In genomic region chr9:87730271-87730960, GRCm38 (mm10) we compare ENCODE assay signal across 8 mouse cellular contexts. TPM values are rescaled to one million over a fixed set of nuclear protein-coding genes. Genes with fewer than 3 reads are reported as not detected.
DNase-seq lines count a peak whose midpoint lies in the region; ATAC-seq and TF ChIP-seq lines count a peak whose summit lies in the region.
"Had no signal": no experiment of that assay in that cellular context is flagged by ENCODE, and none has a peak within 500 bp of the region (broad histone marks: within the 10 kb centered on the region; RNA-seq: fewer than 3 reads in every experiment).

No protein-coding gene starts in this region.

- DNase-seq in ovary, postnatal 10 days (ENCODE audit: low spot score), result peak; percentile 35
- DNase-seq in ovary, postnatal 14 days (ENCODE audit: low spot score), result no peak
- peak; percentile 77 for DNase-seq in brain, embryonic 14.5 days (ENCODE audit: low read depth)
- peak; percentile 65 for DNase-seq in forebrain, postnatal 0 days
- DNase-seq in kidney, postnatal 10 days, result peak; percentile 53
- no peak for DNase-seq in c-Kit-positive CD71-positive TER-119-positive erythroid progenitor cells, embryonic 14.5 days (ENCODE audit: low spot score)

- H3K4me3 ChIP-seq in forebrain, postnatal 0 days (ENCODE audit: low read depth, low read length), result peak overlapping the region; percentile 31
- peak overlapping the region; percentile 60 for H3K4me3 ChIP-seq in myocyte

- H3K27ac ChIP-seq in forebrain, postnatal 0 days (ENCODE audit: low read depth, low read length), result no peak overlapping the region

- peak overlapping the region; percentile 61 for H3K4me2 ChIP-seq in forebrain, postnatal 0 days (ENCODE audit: low read depth)
- peak overlapping the region; percentile 86 for H3K4me2 ChIP-seq in myocyte (ENCODE audit: low read depth)

- H3K79me2 ChIP-seq in myocyte (ENCODE audit: control insufficient read depth, insufficient read depth), result peaks cover 17% of the 10 kb centered on the region

- H3K27me3 ChIP-seq in forebrain, postnatal 0 days (ENCODE audit: insufficient read depth, low read length), result peaks cover 57% of the 10 kb centered on the region
- no peaks in the 10 kb centered on the region for H3K27me3 ChIP-seq in myocyte (ENCODE audit: control insufficient read depth, insufficient read depth, insufficient read length)

- peak; percentile 44 for ATAC-seq in forebrain, postnatal 0 days

- TF ChIP-seq POLR2A in brain, embryonic 14.5 days (IDR thresholded peaks at IDR 0.05; ENCODE audit: borderline replicate concordance, extremely low read depth, insufficient read depth, insufficient read length, poor library complexity, severe bottlenecking), result no peak
- TF ChIP-seq POLR2A in myocyte (IDR thresholded peaks at IDR 0.05; ENCODE audit: insufficient read length, low read depth), result peak; percentile 44

- H3ac ChIP-seq in myocyte (ENCODE audit: control insufficient read depth, insufficient read length), result peak overlapping the region; percentile 98

- WGBS in forebrain, postnatal 0 days, result under 1% methylated on average over 70 of the region's 91 CpGs

- H3K9ac ChIP-seq in forebrain, postnatal 0 days, result peak overlapping the region; percentile 31; the same call in 1 of the 2 replicates

- TF ChIP-seq CTCF in brain, embryonic 14.5 days (IDR thresholded peaks at IDR 0.05; ENCODE audit: borderline replicate concordance, extremely low read depth, insufficient read depth, insufficient read length), result no peak
- no peak for TF ChIP-seq CTCF in forebrain, postnatal 0 days (IDR thresholded peaks at IDR 0.05; ENCODE audit: low read depth)

- H3K36me3 ChIP-seq in forebrain, postnatal 0 days (ENCODE audit: insufficient read depth), result no peaks in the 10 kb centered on the region
- H3K36me3 ChIP-seq in myocyte (ENCODE audit: control insufficient read depth, insufficient read depth), result no peaks in the 10 kb centered on the region

- H3K9me3 ChIP-seq in forebrain, postnatal 0 days (ENCODE audit: low read length), result no peaks in the 10 kb centered on the region

- H3K4me1 ChIP-seq in forebrain, postnatal 0 days (ENCODE audit: insufficient read depth), result no peaks in the 10 kb centered on the region; the same call in 1 of the 2 replicates

TF ChIP-seq in myocyte, 11 proteins besides CTCF, POLR2A, EP300 and RAD21:
- TF ChIP-seq TCF3 (IDR thresholded peaks at IDR 0.05; ENCODE audit: insufficient read length, low read depth), result no peak
- TF ChIP-seq POLR2AphosphoS2 (IDR thresholded peaks at IDR 0.05; ENCODE audit: insufficient read length, low read depth), result no peak
- no peak for TF ChIP-seq MYOG (IDR thresholded peaks at IDR 0.05; ENCODE audit: control insufficient read depth in 1 of 3, insufficient read depth in 1 of 3, insufficient read length in 2 of 3, low read depth in 2 of 3)
- TF ChIP-seq MYOD1 (IDR thresholded peaks at IDR 0.05; ENCODE audit: control insufficient read depth in 1 of 3, insufficient read length in 2 of 3, low read depth in 2 of 3), result peak in 1 of 3 experiments; percentile 8
- no peak for TF ChIP-seq MAX (IDR thresholded peaks at IDR 0.05; ENCODE audit: low read depth)
- TF ChIP-seq CEBPB (IDR thresholded peaks at IDR 0.05; ENCODE audit: insufficient read depth, poor library complexity, severe bottlenecking), result no peak

RNA-seq across cellular contexts. Expression of gene Tbx18, which starts 0.6 kb away (rescaled TPM):
- polyA plus RNA-seq in brain, embryonic 14.5 days (2012; rRNA removed), result 3.8 and 6.5 TPM in 2 replicates
- total RNA-seq in forebrain, postnatal 0 days (2014; rRNA removed), result 4.5 and 7.8 TPM in 2 replicates
- polyA plus RNA-seq in forebrain, postnatal 0 days (2015; fragmentation: Nextera tagmentation; extraction: Ambion mirVana), result 1.5 and 1.7 TPM in 2 replicates
- polyA plus RNA-seq in myocyte (2012; fragmentation: generic; extraction: Trizol), result 3.2 TPM
- total RNA-seq: neutrophil, adult 5-6 weeks had no signal

Comparison
In these comparisons a context has a peak if more than half of its experiments do, and no peak if none do; other contexts are left out.
1. DNase-seq: peak in ovary, postnatal 10 days (single experiment), brain, embryonic 14.5 days (single experiment), forebrain, postnatal 0 days (single experiment) and kidney, postnatal 10 days (single experiment); none in ovary, postnatal 14 days (single experiment) and c-Kit-positive CD71-positive TER-119-positive erythroid progenitor cells, embryonic 14.5 days (single experiment).